Mouse (Mus musculus): ENCODE measurements around the gene Pdcd2l. TPM values are rescaled to one million over a fixed set of nuclear protein-coding genes. Genes with fewer than 3 reads are reported as not detected.

The Pdcd2l gene
- polyA plus RNA-seq, 1 experiment: 40.6 TPM

DNA sequence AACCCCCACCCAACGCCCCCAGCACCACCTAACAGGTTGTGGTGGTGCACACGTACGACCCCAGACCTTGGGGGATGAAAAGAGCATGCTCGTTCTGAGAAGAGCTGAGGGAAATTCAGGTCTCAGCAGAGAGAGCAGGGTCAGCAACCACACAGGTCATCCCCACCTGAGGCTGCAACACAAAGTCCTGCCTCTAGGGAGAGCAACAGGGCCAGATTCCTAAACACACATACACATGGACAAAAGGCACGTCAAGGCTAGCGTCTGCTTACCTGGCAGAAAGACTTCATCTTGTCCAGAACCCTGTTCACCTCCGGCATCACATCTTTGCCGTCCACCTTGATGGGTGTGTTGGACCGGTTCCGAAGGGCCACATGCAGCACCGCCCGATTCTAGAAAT lies 30.4 kb upstream of the Pdcd2l start:
- peaks cover 38% of the 10 kb centered on the region for H3K36me3 ChIP-seq (ENCODE audit: control insufficient read depth, insufficient read depth, low read length)
- TF ChIP-seq CTCF (IDR thresholded peaks at IDR 0.05; ENCODE audit: borderline replicate concordance, control insufficient read depth, extremely low read depth, insufficient read depth, low read length, poor library complexity) (no peak), POLR2A (IDR thresholded peaks at IDR 0.05; ENCODE audit: control insufficient read depth, extremely low read depth, insufficient read depth, low read length, poor library complexity) (no peak)

DNA sequence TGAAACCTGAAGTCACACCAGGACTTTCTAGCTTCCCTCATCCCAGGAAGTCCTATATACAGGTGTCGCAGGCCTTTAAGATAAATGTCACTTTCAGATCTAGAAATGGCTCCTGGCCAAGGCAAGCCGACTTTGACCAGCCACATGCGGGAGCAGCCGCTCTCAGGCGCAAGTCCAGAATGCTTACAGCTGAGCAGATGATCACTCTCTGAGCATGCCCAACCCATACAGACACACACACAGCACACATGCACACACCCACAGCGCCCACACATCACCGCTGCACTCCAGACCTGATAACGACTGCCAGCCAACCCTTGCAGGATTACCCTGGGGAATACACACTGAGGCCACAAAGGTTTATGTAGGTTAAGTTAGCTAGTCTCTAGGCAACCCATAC lies 29.6 kb upstream of the Pdcd2l start:
- H3K4me1 ChIP-seq (replicated peaks; ENCODE audit: control insufficient read depth, insufficient read depth, low read length): peaks cover 18% of the 10 kb centered on the region
- TF ChIP-seq POLR2A (IDR thresholded peaks at IDR 0.05; ENCODE audit: control insufficient read depth, extremely low read depth, insufficient read depth, low read length, poor library complexity) (no peak), CTCF (IDR thresholded peaks at IDR 0.05; ENCODE audit: borderline replicate concordance, control insufficient read depth, extremely low read depth, insufficient read depth, low read length, poor library complexity) (no peak)
- H3K4me3 ChIP-seq (ENCODE audit: control insufficient read depth, insufficient read depth, low read length): no peak overlapping the region
- H3K36me3 ChIP-seq (ENCODE audit: control insufficient read depth, insufficient read depth, low read length): peaks cover 45% of the 10 kb centered on the region
- DNase-seq: no peak
- no peaks in the 10 kb centered on the region for H3K27me3 ChIP-seq (ENCODE audit: control insufficient read depth, insufficient read depth, low read length)
- H3K27ac ChIP-seq (ENCODE audit: control insufficient read depth, insufficient read depth, low read length): no peak overlapping the region
- 93% methylated on average over 8 of the region's 8 CpGs for WGBS

More for the DNA sequence above, 30.4 kb upstream of the Pdcd2l start:
- DNase-seq: no peak
- Histone ChIP-seq H3K4me1 (replicated peaks; ENCODE audit: control insufficient read depth, insufficient read depth, low read length) (peaks cover 18% of the 10 kb centered on the region), H3K27me3 (ENCODE audit: control insufficient read depth, insufficient read depth, low read length) (no peaks in the 10 kb centered on the region), H3K27ac (ENCODE audit: control insufficient read depth, insufficient read depth, low read length) (no peak overlapping the region), H3K4me3 (ENCODE audit: control insufficient read depth, insufficient read depth, low read length) (no peak overlapping the region)
- 97% methylated on average over 12 of the region's 12 CpGs for WGBS

DNA sequence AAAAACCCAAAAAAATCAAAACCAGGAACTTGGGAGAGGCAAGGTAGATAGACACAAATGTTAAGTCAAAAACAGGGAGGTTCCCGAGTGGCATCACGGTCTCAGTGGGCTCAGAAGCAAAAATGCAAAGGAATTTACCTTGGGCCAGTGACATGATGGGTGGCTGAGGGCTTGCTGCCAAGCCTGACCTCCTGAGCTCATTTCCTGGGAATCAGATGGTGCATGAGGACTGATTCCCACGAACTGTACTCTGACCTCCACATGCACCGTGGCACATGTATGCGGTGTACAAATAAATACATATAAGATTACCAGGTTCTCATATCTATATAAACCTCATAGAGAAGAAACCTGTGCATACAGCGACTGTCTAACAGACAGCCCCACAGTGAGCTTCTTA lies 27.8 kb upstream of the Pdcd2l start:
- WGBS: 96% methylated on average over 6 of the region's 6 CpGs
- no peaks in the 10 kb centered on the region for H3K27me3 ChIP-seq (ENCODE audit: control insufficient read depth, insufficient read depth, low read length)
- H3K4me1 ChIP-seq (replicated peaks; ENCODE audit: control insufficient read depth, insufficient read depth, low read length): peaks cover 16% of the 10 kb centered on the region
- DNase-seq: no peak
- H3K4me3 ChIP-seq (ENCODE audit: control insufficient read depth, insufficient read depth, low read length): no peak overlapping the region
- H3K27ac ChIP-seq (ENCODE audit: control insufficient read depth, insufficient read depth, low read length): no peak overlapping the region
- peaks cover 53% of the 10 kb centered on the region for H3K36me3 ChIP-seq (ENCODE audit: control insufficient read depth, insufficient read depth, low read length)
- TF ChIP-seq CTCF (IDR thresholded peaks at IDR 0.05; ENCODE audit: borderline replicate concordance, control insufficient read depth, extremely low read depth, insufficient read depth, low read length, poor library complexity) (no peak), POLR2A (IDR thresholded peaks at IDR 0.05; ENCODE audit: control insufficient read depth, extremely low read depth, insufficient read depth, low read length, poor library complexity) (no peak)

DNA sequence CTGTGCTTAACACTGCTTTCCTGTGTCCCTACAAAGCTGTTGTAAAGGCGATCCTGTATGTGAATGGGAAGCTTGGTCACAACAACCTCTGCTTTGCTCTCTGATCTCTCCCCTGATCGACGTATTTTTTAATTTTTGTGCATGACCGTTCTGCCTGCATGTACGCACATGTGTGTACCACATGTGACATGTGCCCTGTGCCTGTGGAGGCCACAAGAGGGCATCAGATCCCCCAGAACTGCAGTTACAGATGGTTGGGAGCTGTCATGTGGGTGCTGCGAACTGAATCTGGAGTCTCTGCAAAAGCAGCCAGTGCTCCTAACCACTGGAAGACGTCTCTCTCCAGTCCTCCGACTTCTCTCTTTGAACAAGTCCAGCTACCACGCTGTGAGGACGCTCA lies 25.9 kb upstream of the Pdcd2l start:
- Histone ChIP-seq H3K27ac (ENCODE audit: control insufficient read depth, insufficient read depth, low read length) (no peak overlapping the region), H3K36me3 (ENCODE audit: control insufficient read depth, insufficient read depth, low read length) (peaks cover 64% of the 10 kb centered on the region), H3K4me1 (replicated peaks; ENCODE audit: control insufficient read depth, insufficient read depth, low read length) (no peaks in the 10 kb centered on the region), H3K4me3 (ENCODE audit: control insufficient read depth, insufficient read depth, low read length) (no peak overlapping the region), H3K27me3 (ENCODE audit: control insufficient read depth, insufficient read depth, low read length) (no peaks in the 10 kb centered on the region)
- WGBS: 98% methylated on average over 10 of the region's 10 CpGs
- TF ChIP-seq CTCF (IDR thresholded peaks at IDR 0.05; ENCODE audit: borderline replicate concordance, control insufficient read depth, extremely low read depth, insufficient read depth, low read length, poor library complexity) (no peak), POLR2A (IDR thresholded peaks at IDR 0.05; ENCODE audit: control insufficient read depth, extremely low read depth, insufficient read depth, low read length, poor library complexity) (no peak)
- no peak for DNase-seq

DNA sequence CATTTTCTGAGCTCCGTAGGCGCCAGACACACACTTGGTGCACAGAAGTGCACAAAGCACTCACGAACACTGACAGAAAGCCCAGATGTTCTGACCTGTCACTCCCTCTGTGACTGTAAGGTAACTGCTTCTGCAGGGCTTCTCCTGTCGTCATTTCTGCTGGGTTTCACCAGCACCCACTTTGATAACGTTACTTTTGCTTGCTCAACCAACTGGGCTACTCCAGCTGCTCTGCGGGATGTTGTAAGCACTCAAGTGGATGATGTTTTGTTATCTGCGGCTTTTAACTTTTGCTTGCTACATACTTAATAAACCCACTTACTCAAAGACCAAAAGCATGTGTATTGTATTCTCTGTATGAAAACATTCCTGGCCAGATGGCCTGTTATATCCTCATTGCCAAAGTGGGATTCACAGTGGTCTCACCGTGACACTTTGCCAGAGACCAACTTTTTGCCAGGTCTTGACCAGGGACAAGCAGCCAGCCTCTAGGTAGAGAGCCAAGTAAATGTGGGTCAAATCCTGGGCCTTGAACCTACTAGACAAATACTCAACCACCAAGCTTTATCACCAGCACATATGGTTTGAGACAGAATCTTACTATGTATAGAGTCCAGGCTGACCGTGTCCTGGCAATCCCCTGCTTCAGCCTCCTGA lies 25.3 kb upstream of the Pdcd2l start:
- H3K27ac ChIP-seq (ENCODE audit: control insufficient read depth, insufficient read depth, low read length): no peak overlapping the region
- H3K36me3 ChIP-seq (ENCODE audit: control insufficient read depth, insufficient read depth, low read length): peaks cover 64% of the 10 kb centered on the region
- no peak overlapping the region for H3K4me3 ChIP-seq (ENCODE audit: control insufficient read depth, insufficient read depth, low read length)
- WGBS: 98% methylated on average over 9 of the region's 9 CpGs
- no peaks in the 10 kb centered on the region for H3K27me3 ChIP-seq (ENCODE audit: control insufficient read depth, insufficient read depth, low read length)
- DNase-seq: no peak
- H3K4me1 ChIP-seq (replicated peaks; ENCODE audit: control insufficient read depth, insufficient read depth, low read length): no peaks in the 10 kb centered on the region
- TF ChIP-seq POLR2A (IDR thresholded peaks at IDR 0.05; ENCODE audit: control insufficient read depth, extremely low read depth, insufficient read depth, low read length, poor library complexity): no peak
- TF ChIP-seq CTCF (IDR thresholded peaks at IDR 0.05; ENCODE audit: borderline replicate concordance, control insufficient read depth, extremely low read depth, insufficient read depth, low read length, poor library complexity): no peak

DNA sequence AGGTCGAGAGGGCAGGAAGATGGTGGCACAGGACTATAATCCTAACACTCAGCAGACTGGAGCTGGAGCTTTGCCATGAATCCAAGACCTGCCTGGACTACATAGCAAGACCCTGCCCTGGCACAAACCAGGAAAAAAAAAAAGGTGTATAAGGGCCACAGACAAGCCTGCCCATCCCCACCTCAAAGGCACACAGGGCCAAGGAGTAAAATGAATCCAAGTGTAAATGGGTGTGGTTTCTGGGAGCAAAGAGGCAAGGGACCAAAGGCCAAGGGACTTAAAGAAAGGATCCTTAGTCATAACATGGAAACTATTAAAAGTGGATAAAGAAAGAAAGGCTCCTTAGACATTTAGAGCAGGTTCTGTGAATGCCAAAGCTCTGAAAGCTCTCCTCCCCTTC lies 22.0 kb upstream of the Pdcd2l start:
- Histone ChIP-seq H3K4me3 (ENCODE audit: control insufficient read depth, insufficient read depth, low read length) (no peak overlapping the region), H3K36me3 (ENCODE audit: control insufficient read depth, insufficient read depth, low read length) (peaks cover 58% of the 10 kb centered on the region), H3K4me1 (replicated peaks; ENCODE audit: control insufficient read depth, insufficient read depth, low read length) (peaks cover 13% of the 10 kb centered on the region; the same call in 1 of the 2 replicates), H3K27ac (ENCODE audit: control insufficient read depth, insufficient read depth, low read length) (no peak overlapping the region), H3K27me3 (ENCODE audit: control insufficient read depth, insufficient read depth, low read length) (no peaks in the 10 kb centered on the region)
- 78% methylated on average over 1 of the region's 1 CpGs for WGBS
- no peak for DNase-seq
- TF ChIP-seq CTCF (IDR thresholded peaks at IDR 0.05; ENCODE audit: borderline replicate concordance, control insufficient read depth, extremely low read depth, insufficient read depth, low read length, poor library complexity): no peak
- no peak for TF ChIP-seq POLR2A (IDR thresholded peaks at IDR 0.05; ENCODE audit: control insufficient read depth, extremely low read depth, insufficient read depth, low read length, poor library complexity)
